Mouse (Mus musculus): Measurements from ENCODE around the gene Gm9495.
A peak's percentile ranks its signal among the peaks of the same experiment; 100 is the strongest.
"Not testable (repeated sequence)": the region's sequence is repeated elsewhere in the genome, so short reads cannot be mapped to it uniquely, and the experiment has no call there.

Gm9495 gene

GRCm38 (mm10) chr8:69453465-69453864 lies at the start of gene Gm9495:
Gm9495 (minus strand) TSS chr8:69453565.
- DNase-seq: not testable (repeated sequence)

GRCm38 (mm10) chr8:69474946-69475345 lies 21.6 kb upstream of the Gm9495 start:
- DNase-seq: not testable (repeated sequence)

GRCm38 (mm10) chr8:69420018-69420417 lies 33.3 kb downstream of the Gm9495 start:
- not testable (repeated sequence) for DNase-seq

GRCm38 (mm10) chr8:69414326-69414725 lies 39.0 kb downstream of the Gm9495 start:
- DNase-seq: no peak

- DNase-seq: no peak
These were observed 48.6 kb downstream of the Gm9495 start for GRCm38 (mm10) chr8:69404768-69405167.

GRCm38 (mm10) chr8:69399956-69400443 lies 53.4 kb downstream of the Gm9495 start:
- no peak for DNase-seq

- peak; percentile 24 for DNase-seq
These were observed 54.0 kb downstream of the Gm9495 start for GRCm38 (mm10) chr8:69399181-69399955.

- no peak for DNase-seq
These were observed 57.2 kb downstream of the Gm9495 start for GRCm38 (mm10) chr8:69396196-69396595.

- peak; percentile 89 for DNase-seq
These were observed 58.1 kb downstream of the Gm9495 start for GRCm38 (mm10) chr8:69395050-69395789.

- DNase-seq: no peak
These were observed 69.0 kb downstream of the Gm9495 start for GRCm38 (mm10) chr8:69384361-69384760.

All from thymus, postnatal 25 days (tissue).